Mouse (Mus musculus) bone marrow macrophage, adult 2 months (primary cell): ENCODE measurements at regions not wholly inside any gene's neighbourhood (a gene's known extent, or its start where the extent isn't known, plus 50 kb on each side); places are given as distances from the start of the nearest gene placed in this dataset.

ENCODE experiments used
- H3K27ac ChIP-seq: 2 replicates; pipeline ENCODE4 v1.5.1; 2012; ENCODE audit warnings: low read depth, low read length; ENCODE audit not compliant: insufficient read depth
- H3K4me1 ChIP-seq: 2 replicates; pipeline ENCODE4 v1.6.1; 2012; ENCODE audit warnings: low read length; ENCODE audit not compliant: control insufficient read depth, insufficient read depth
- H3K4me3 ChIP-seq: 2 replicates; pipeline ENCODE4 v1.5.1; 2012; ENCODE audit warnings: mild to moderate bottlenecking, low read length, moderate library complexity; ENCODE audit not compliant: insufficient read depth
- CTCF ChIP-seq: IDR thresholded peaks from 2 replicates; pipeline ENCODE4 v1.5.1; 2012; ENCODE audit warnings: low read depth, mild to moderate bottlenecking, low read length, moderate library complexity
- POLR2A ChIP-seq: IDR thresholded peaks from 2 replicates; pipeline ENCODE4 v1.6.1; 2012; ENCODE audit warnings: mild to moderate bottlenecking, low read depth, low read length, borderline replicate concordance

DNA sequence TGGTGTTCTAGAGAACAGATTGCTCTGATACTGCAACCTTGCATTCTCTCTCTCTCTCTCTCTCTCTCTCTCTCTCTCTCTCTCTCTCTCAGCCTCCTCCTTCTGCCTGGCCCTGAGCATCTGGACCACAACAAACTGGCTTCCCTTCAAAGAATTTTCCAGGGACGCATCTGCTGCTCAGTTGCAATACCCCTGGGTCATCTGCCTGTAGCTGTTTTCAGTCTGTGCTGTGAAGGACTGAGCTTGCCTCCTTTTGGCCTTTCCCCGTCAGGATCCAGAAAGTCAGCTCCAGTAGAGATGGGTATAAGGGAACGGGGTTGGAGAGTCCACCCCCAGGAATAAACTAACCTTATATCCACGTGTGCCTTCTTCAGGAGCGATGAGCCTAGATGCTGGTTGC lies 105.2 kb upstream of the Abca1 start:
- peaks cover 40% of the 10 kb centered on the region for H3K4me1 ChIP-seq
- H3K4me3 ChIP-seq: no peak overlapping the region
- TF ChIP-seq POLR2A (no peak), CTCF (no peak)

DNA sequence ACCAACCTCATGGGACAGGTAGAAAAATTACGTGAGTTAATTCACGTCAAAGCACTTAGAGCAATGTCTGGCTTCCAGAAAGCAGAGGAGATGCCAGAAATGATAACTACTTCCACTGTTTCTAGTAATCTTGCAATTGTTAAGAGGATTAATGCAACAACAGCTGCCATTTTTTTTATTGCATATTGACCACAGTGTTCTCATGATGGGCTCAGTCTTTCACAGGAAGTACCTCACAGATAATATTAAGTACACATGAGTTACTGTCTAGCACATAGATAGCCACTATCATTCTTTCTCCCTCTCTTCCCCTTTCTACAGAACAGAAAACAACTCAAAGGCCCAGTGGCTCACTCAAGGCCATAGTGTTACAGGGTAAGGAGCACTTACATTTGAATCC lies 104.8 kb upstream of the Abca1 start:
- no peak overlapping the region; the same call in 1 of the 2 replicates for H3K27ac ChIP-seq
- H3K4me1 ChIP-seq: peaks cover 36% of the 10 kb centered on the region
- TF ChIP-seq CTCF: no peak
- no peak for TF ChIP-seq POLR2A

More for the DNA sequence above, 105.2 kb upstream of the Abca1 start:
- H3K27ac ChIP-seq: no peak overlapping the region

DNA sequence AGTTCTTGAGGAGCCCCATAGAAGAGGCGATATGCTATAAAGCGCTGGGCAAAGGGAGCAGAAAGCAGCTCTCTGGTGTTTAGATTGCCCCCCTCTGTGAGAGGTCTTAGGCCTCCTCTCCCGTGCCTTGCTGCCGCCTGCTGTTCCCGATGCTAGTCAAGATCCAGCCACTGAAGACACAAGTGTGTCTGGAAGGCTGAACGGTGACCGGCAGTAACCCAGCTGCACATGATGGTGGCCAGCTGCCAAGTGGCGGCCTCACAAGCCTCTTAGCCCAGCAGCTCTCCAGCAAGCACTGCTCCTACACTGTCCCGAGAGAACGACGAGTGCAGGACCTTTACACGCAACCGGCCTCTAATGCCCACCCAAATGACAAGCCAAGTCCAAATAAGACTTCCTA lies 104.1 kb upstream of the Abca1 start:
- Histone ChIP-seq H3K4me3 (no peak overlapping the region), H3K27ac (peak overlapping the region; percentile 24), H3K4me1 (peaks cover 31% of the 10 kb centered on the region)
- no peak for TF ChIP-seq POLR2A

More for the DNA sequence above, 104.8 kb upstream of the Abca1 start:
- H3K4me3 ChIP-seq: no peak overlapping the region

DNA sequence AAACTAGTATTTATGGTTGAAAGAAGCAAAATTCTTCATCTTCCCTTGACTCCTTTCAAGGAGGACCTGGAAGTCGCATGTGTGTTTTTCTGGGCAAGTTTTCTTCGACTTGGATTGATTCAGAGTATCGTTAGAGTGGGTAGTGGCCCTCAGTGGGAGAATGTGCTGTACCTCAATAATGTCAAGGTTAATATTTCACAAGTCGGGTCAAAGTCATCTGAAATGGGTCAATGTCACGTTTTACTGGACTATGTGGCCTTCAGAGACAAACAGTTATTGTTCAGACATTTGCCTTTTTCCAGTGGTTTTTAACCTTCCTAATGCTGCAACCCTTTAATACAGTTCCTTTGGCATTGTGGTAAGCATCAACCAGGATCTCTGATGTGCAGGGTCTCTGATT lies 102.8 kb upstream of the Abca1 start:
- no peak for TF ChIP-seq CTCF
- TF ChIP-seq POLR2A: no peak

DNA sequence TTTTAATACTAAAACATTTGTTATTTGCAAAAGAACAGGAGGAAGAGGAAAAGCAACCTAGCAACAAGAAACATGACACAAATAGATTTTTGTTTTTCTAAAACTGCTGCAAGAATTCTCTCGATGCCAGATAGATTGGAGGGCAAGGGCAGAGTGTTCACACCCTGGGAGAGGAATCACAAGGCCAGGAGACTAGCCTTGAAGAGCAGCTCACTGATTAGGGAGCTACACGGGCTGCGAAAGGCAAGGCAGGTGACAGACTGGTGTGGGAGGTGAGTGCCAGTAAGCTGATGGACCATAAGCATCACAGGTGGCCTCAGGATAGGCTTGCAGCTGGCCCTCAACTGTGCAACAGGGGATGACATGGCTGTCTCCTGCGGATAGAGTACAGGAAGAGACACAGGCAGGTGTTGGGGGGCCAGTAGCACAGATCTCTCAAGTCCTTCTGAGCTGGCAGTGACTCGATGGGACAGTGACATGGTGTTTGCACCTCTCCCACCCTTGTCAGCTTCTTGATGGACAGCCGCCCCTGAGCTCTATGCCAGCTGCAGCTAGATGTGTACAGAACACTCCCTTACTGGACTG lies 102.0 kb upstream of the Abca1 start:
- H3K4me3 ChIP-seq: no peak overlapping the region
- H3K27ac ChIP-seq: no peak overlapping the region
- peaks cover 28% of the 10 kb centered on the region for H3K4me1 ChIP-seq
- TF ChIP-seq CTCF: no peak
- no peak for TF ChIP-seq POLR2A

More for the DNA sequence above, 102.8 kb upstream of the Abca1 start:
- no peak overlapping the region for H3K27ac ChIP-seq
- peaks cover 29% of the 10 kb centered on the region for H3K4me1 ChIP-seq
- H3K4me3 ChIP-seq: no peak overlapping the region

DNA sequence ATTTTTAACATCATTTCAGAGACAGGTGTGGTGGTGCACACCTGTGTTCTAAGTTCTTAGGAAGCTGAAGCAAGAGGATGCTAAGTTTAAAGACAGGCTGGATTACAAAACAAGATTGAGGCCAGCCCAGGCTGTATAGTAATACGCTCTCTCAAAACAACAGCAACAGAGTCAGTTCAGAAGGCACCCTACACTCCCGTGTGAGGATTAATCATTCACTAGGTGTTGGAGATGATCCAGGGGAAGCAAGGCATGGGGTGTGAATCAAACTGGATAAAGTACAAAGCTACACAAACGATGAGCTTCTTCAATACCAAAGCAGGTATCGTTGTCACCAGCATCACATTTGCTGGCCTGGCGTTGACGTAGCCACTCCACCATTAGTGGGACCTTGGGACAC lies 99.3 kb upstream of the Abca1 start:
- no peak for TF ChIP-seq CTCF
- TF ChIP-seq POLR2A: no peak
- H3K4me3 ChIP-seq: no peak overlapping the region
- no peak overlapping the region for H3K27ac ChIP-seq
- H3K4me1 ChIP-seq: peaks cover 12% of the 10 kb centered on the region

DNA sequence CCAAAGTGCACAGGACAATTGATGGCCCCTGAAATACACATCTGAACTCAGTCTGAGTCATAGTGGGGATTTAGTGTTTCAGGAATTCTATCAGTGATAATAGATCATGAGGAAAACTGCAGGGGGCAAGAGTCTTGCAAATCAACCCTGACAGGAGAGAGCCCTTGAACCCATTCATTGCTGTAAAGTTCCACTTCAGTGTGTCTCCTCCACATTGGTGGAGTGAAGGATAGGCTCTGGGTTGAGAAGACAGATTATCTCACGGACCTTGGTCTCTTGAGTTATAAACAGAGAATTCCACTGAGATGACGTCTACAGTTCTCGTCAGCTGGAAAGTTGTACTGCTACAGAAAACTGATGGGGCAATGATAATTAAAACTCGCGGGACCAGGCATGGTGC lies 97.3 kb upstream of the Abca1 start:
- H3K4me1 ChIP-seq: 0 out of 2 replicates have a peak, but pooled peaks cover 2% of the 10 kb centered on the region
- H3K4me3 ChIP-seq: no peak overlapping the region
- H3K27ac ChIP-seq: no peak overlapping the region
- TF ChIP-seq POLR2A (no peak), CTCF (no peak)

DNA sequence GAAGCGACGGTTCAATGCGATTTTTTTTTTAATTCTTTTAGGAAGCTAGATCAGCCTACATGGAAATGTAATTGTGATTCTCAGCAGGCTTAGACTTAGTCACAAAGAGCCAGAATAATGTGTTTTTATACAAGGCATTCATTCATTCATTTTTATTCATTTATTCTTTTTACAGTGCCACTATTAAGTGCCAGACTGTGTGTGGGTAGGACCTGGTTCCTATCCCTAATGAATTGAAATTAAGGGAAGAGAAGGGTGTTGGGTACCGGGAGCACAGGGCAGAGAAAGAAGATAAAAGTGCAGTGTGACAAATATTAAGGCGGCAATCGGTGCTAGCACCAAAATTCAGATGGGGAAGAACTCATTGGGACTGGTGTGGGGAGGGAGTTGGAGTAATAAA lies 94.8 kb upstream of the Abca1 start:
- no peak for TF ChIP-seq POLR2A
- TF ChIP-seq CTCF: no peak
- Histone ChIP-seq H3K4me1 (peaks cover 17% of the 10 kb centered on the region; the same call in 1 of the 2 replicates), H3K27ac (no peak overlapping the region), H3K4me3 (no peak overlapping the region)

DNA sequence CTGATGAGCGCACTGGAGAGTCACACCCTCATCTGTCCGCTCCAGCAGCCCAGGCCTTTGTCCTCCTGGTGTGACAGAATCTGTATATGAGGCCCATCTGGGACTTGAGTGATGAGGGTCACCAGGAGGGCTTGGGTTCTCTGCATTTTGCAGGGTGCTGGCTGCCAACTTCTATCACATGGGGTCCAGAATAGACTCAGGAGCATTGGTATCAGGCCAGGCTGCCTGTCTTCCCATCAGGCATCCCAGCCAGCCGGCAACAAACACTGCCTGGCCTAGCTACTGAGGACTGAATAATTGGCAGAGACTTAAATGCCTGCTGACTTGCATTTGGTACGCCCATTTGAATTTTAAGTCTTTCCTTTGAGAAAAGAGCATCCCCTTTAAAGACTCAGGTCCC lies 94.0 kb upstream of the Abca1 start:
- no peak for TF ChIP-seq POLR2A
- no peak for TF ChIP-seq CTCF
- no peak overlapping the region for H3K4me3 ChIP-seq
- no peak overlapping the region for H3K27ac ChIP-seq
- H3K4me1 ChIP-seq: peaks cover 17% of the 10 kb centered on the region; the same call in 1 of the 2 replicates

DNA sequence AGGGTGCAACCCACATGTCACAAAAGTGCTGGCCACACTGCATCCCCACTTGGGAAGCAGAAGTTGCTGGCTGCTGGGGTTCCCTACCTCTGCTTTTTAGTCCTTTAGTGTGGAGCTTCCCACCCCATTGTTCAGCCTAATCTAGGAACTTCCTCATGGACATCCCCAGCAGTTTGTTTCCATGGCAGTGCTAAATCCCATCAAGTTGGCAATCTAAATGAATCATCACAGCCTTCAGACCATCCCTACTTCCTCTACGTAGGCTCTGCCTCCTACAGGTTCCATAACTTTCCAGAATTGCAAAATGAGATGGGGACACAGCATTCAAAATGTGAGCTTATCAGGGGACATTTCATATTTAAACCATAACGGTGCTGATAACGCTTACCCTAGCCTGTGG lies 90.6 kb upstream of the Abca1 start:
- Histone ChIP-seq H3K4me3 (no peak overlapping the region), H3K27ac (no peak overlapping the region), H3K4me1 (peaks cover 29% of the 10 kb centered on the region)
- TF ChIP-seq POLR2A (no peak), CTCF (no peak)
